Mouse (Mus musculus): ENCODE results near the gene Clnk.
"Not testable (repeated sequence)": the region's sequence is repeated elsewhere in the genome, so short reads cannot be mapped to it uniquely, and the experiment has no call there.

Gene Clnk

GRCm38 (mm10) chr5:38876622-38877021, at the start of gene Clnk:
TSS of gene Clnk (minus strand) at chr5:38876812.
- no peak for DNase-seq (ENCODE audit: inconsistent age in 2 of 2, low spot score in 1 of 2)

- DNase-seq (ENCODE audit: inconsistent age in 2 of 2, low spot score in 1 of 2): no peak
These were observed 28.7 kb upstream of the Clnk start for GRCm38 (mm10) chr5:38905271-38905670.

- DNase-seq (ENCODE audit: inconsistent age in 2 of 2, low spot score in 1 of 2): no peak
These were observed 28.0 kb upstream of the Clnk start for GRCm38 (mm10) chr5:38904528-38905044.

- DNase-seq (ENCODE audit: inconsistent age in 2 of 2, low spot score in 1 of 2): no peak
These were observed 26.3 kb upstream of the Clnk start for GRCm38 (mm10) chr5:38902889-38903288.

DNA sequence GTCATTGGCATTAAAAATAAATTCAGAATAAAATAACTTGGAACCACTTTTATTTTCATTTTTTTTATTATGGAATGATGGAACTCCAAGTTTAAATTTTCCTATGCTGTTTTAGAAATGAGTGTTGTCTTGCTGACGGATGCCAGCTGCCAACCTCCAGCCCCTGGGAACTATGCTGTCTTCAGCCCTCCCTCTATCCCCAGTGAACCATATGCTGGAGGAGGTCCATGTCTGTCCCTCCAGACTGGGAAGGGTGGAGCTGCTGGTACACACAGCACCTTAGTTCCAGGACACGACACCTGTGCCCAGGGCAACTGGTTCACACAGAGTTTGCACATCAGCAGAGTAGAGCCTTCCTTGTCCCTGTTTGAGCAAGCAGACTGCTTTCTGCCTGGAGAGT, 22.4 kb upstream of the Clnk start:
- DNase-seq (ENCODE audit: inconsistent age in 2 of 2, low spot score in 1 of 2): no peak

DNA sequence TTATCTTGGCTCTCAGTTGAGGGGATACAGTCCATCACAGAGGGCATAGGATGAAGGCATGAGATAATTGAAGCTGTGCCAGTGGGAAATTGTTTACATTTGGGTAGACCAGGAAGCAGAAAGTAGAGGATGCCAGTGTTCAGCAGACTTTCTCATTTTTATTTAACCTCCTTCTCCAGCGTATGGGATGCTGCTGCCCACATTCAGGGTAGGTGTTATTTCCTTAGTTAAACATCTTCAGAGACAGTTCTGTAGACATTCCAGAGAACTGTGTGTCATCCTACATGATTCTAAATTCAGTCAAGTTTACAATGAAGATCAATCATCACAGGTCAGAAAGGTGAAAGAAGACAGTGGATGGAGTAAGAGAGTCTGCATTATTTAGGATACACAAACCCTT, 12.0 kb upstream of the Clnk start:
- DNase-seq (ENCODE audit: inconsistent age in 2 of 2, low spot score in 1 of 2): no peak

DNA sequence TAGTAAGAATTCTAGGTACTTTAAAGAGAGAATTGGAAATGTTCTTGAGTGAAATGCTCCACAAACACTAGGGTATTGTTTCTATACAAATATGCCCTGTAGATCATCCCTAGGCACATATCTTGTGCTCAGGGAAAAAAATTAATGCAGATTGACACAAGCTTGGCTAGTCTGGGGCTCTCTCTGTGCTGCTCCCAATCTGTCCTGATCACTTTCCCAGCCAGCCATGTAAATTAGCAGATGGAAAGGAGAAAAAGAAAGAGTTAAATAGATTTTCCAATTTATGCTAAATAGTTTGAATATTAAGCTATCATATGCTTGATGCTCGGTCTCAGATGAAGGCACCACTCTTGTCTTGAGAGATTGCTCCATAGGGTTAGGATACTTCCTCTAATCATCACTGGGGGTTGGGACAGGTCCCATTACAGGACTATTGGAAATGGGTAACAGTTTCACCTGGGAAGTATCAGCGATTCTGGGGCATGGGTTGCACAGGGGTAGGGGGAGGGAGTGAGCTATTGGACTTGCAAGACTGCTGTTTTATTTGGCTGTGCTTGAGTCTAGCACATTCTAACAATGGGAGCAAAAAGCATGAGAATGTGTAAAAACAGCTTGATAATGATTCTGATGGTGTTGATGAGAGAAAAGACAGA, 10.1 kb upstream of the Clnk start:
- DNase-seq (ENCODE audit: inconsistent age in 2 of 2, low spot score in 1 of 2): no peak

DNA sequence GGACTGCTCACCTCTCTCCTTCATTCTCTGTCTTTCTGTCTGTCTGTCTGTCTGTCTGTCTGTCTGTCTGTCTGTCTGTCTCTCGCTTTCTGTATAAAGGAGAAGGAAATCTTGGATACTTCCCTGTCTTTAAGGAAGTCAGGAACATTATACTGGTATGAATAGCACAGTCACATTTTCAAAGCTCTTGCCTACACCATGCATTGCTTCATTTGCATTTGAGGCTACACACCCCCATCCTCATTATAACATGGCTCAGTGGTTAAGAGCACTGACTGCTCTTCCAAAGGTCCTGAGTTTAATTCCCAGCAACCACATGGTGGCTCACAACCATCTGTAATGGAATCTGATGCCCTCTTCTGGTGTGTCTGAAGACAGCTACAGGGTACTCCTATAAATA, 6.0 kb upstream of the Clnk start:
- not testable (repeated sequence) for DNase-seq (ENCODE audit: inconsistent age in 2 of 2, low spot score in 1 of 2)

- DNase-seq (ENCODE audit: inconsistent age in 2 of 2, low spot score in 1 of 2): no peak
These were observed 5.4 kb upstream of the Clnk start for GRCm38 (mm10) chr5:38881728-38882620.

DNA sequence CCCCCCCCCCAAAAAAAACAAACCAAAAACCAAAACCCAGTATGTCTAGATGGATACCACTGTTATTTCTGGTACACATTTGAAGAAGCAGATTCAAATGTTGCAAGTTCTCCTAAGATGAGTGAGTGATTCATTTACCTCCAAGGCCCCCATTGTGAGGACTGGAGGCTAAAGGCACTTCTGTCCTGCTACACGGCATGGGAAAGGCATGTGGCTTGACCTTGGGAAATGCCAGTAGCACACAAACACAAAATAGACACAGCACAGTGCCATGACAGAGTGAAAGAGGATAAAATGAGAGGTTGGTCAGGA, 4.8 kb upstream of the Clnk start:
- DNase-seq (ENCODE audit: inconsistent age in 2 of 2, low spot score in 1 of 2): peak; percentile 75 to 86

GRCm38 (mm10) chr5:38879989-38880706, 3.5 kb upstream of the Clnk start:
- DNase-seq (ENCODE audit: inconsistent age in 2 of 2, low spot score in 1 of 2): peak; percentile 12 to 31

DNA sequence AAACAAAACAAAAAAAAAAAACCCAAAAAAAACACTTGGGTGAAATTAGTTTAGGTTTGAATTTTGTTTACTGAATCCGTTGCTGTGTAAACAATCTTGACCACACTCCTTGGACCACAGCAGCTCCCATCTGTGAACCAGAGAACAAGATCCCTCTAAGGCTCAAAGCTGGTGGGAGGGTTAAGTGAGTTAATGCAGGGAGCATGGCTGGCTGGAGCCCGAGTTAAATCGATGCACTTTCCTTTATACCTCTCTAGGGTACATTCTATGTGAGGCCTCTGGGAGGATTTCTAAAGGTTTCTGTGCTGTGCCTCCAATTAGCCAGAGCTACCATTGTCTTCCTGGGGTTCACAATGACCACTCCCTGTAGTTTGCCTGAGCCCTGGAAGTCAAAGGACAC, 1.2 kb downstream of the Clnk start:
- DNase-seq (ENCODE audit: inconsistent age in 2 of 2, low spot score in 1 of 2): no peak

DNA sequence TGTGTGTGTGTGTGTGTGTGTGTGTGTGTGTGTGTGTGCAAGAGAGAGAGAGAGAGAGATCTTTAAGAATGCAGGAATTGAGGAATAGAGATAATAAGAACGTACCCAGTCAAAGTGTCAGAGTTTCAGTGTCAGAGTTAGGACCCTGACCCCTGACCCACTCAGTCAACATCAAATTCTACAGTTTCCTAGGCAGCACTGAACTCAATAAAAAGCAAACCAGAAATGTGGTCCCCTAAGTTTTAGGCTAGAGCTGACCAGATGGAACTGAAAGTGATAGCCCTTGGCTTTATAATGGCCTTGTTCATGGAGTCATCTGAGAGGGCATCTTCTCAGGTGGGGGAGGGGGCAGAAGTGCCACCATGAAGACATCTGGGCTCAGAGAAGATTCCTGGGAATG, 1.7 kb downstream of the Clnk start:
- no peak for DNase-seq (ENCODE audit: inconsistent age in 2 of 2, low spot score in 1 of 2)

GRCm38 (mm10) chr5:38872906-38873305, 3.7 kb downstream of the Clnk start:
- no peak for DNase-seq (ENCODE audit: inconsistent age in 2 of 2, low spot score in 1 of 2)

- DNase-seq (ENCODE audit: inconsistent age in 2 of 2, low spot score in 1 of 2): no peak
These were observed 5.0 kb downstream of the Clnk start for GRCm38 (mm10) chr5:38871591-38871990.

DNA sequence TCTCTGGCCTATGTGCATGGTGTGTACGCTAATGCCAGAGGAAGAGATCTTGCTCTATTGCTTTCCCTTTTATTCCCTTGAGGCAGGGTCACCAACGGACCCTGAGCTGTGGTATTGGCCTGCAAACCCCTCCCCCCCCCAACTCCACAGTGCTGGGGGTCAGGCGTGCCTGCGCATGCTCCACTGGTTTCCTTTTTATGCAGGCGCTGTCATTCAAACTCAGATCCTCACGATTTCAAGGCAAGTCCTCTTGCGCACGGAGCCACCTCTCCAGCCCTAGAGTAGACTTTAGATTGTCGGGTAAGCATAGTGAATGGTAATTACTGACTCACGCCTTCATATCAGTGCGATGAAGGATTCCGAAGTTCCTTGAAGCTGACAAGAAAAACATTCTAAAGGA, 6.1 kb downstream of the Clnk start:
- no peak for DNase-seq (ENCODE audit: inconsistent age in 2 of 2, low spot score in 1 of 2)

- no peak for DNase-seq (ENCODE audit: inconsistent age in 2 of 2, low spot score in 1 of 2)
These were observed 6.6 kb downstream of the Clnk start for GRCm38 (mm10) chr5:38869976-38870375.

GRCm38 (mm10) chr5:38864624-38865023, 12.0 kb downstream of the Clnk start:
- no peak for DNase-seq (ENCODE audit: inconsistent age in 2 of 2, low spot score in 1 of 2)

GRCm38 (mm10) chr5:38863029-38863428, 13.6 kb downstream of the Clnk start:
- no peak for DNase-seq (ENCODE audit: inconsistent age in 2 of 2, low spot score in 1 of 2)

DNA sequence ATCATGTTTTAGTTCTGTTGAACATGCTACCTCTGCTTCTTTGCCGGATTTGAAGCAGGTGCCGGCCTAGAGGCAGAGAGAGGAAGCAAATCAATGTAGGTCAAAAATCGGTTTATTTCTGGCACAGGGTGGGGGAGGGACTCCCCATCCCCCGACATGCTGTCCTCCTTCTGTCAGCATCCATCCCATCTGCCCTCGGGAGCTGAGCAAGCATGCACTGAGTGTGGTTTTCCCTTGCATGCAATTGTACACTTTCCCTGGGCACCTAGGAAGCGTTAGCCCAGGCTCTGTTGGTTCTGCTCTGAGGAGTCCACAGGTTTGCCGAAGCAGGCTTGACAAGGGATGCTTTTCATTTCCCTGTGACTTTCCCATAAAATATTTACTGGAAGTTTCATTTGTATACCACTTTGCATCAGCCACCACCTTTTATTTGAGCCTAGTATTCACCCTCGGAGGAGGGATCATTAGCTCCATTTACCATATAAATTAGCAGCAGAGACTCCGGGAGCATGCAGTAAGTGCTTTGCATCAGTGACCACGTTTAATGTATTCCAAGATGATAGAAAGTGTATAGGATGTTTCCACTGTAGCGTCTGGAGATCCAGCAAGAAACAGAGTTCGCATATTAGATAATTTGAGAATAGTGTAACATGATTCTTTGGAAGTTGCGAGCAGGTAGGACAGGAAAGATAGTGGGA, 14.2 kb downstream of the Clnk start:
- DNase-seq (ENCODE audit: inconsistent age in 2 of 2, low spot score in 1 of 2): no peak

Measured in adrenal gland, adult (tissue).